Mouse (Mus musculus): ENCODE data around the gene Crlf1.

The Crlf1 gene

DNA sequence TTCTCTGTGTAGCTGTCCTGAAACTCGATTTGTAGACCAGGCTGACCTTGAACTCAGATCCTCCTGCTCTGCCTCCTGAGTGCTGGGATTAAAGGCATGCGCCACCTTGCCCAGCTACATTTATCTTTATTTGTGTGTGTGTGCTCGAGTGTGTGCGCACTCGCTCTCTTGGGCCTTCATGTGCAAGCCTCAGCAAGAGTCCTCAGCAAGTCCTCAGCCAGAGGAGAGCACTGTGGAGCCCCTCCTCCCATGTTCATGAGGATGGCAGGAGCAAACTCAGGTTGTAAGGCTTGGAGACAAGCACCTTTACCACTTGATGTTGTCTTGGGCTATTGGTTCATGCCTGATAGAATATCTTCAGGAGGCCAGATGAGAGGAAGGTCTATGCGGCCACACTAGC is 54.8 kb downstream of the Crlf1 start:
- no peak for DNase-seq (ENCODE audit: low read depth, low spot score)

DNA sequence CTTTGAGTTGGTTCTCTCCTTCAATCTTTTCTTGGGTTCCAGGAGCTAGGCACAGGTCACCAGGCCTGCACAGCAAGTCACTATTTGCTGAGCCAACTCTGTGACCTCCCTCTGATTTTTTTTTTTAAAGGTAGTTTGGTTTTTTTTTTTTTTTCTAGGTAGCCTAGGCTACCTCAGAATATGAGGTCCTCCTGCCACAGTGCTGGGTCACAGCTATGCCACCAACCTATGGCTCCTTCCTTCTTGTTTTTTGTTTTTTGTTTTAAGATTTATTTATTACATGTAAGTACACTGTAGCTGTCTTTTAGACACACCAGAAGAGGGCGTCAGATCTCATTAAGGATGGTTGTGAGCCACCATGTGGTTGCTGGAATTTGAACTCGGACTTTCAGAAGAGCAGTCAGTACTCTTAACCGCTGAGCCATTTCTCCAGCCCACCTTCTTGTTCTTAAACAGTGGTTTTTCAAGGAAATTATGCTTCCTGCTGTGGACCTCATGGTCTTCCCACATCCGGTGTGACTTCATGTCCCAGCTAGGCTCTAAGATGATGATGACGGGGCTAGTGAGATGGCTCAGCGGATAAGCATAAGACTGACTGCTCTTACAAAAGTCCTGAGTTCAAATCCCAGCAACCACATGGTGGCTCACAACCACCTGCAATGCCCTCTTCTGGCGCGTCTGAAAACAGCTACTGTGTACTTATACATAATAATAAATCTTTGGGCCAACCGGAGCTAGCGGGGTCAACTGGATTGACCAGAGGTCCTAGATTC is 56.6 kb downstream of the Crlf1 start:
- no peak for DNase-seq (ENCODE audit: low read depth, low spot score)

DNA sequence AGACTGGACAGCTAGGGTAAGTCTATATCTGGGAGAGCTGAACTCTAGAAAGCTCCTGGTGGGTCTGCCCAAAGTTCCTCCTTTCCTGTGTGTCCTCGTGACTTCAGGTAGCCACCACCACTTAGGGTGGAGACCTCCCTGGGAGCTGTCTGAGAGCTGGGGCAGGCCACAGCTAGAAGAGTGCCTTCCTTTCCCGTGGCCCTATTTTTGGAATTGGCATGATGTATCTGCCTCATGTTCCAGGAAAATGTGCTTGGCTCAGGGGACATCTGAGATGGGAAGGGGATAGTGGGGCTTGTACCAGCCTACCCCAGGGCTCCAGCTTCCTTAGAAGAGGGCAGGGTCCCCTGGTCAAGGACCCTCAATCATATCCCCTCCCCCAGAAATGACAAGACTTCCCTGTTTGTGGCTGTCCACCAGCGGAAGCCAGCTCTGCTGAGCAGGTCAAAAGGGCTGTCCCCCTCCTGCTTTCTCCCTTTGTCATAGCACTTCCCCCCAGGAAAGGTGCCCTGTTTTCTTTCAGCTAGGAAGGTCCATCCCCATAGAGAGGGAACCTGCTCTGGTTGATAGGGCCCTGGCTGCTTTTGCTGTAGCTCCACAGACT is 58.7 kb downstream of the Crlf1 start:
- DNase-seq (ENCODE audit: low read depth, low spot score) = no peak

DNA sequence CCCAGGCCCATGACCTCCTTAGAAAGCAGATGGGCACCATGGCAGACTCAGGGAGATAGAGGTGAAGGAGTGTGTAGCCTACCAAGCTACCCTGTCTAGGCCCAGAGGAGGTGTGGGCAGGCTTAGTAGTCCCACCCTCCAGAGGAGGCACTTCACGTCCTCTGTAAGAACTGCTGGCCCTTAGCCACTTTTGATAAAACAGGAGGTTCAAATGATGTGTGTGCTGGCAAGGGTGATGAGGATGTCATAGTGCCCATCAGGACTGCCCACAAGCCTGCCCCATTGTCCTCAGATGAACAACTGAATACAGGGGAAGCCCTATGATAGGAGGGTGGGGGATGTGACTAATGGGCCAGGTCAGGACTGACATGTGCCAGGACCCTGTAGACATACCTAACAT is 59.9 kb downstream of the Crlf1 start:
- no peak for DNase-seq (ENCODE audit: low read depth, low spot score)
